In genomic region chr11:97808621-97809234, GRCm38 (mm10) we compare ENCODE assay signal across 9 mouse cellular contexts. TPM values are rescaled to one million over a fixed set of nuclear protein-coding genes. Genes with fewer than 3 reads are reported as not detected.
DNase-seq lines count a peak whose midpoint lies in the region; ATAC-seq and TF ChIP-seq lines count a peak whose summit lies in the region.
"Had no signal": no experiment of that assay in that cellular context is flagged by ENCODE, and none has a peak within 500 bp of the region (broad histone marks: within the 10 kb centered on the region; RNA-seq: fewer than 3 reads in every experiment).

No protein-coding gene starts in this region.

- H3K4me2 ChIP-seq in forebrain, postnatal 0 days (ENCODE audit: low read depth) = no peak overlapping the region
- H3K4me2 ChIP-seq in kidney, postnatal 0 days (ENCODE audit: low read length) = peak overlapping the region; percentile 19; the same call in 1 of the 2 replicates

- 45% methylated on average over 5 of the region's 5 CpGs for WGBS in forebrain, postnatal 0 days
- 43% methylated on average over 5 of the region's 5 CpGs for WGBS in kidney, postnatal 0 days

- H3K27me3 ChIP-seq in forebrain, postnatal 0 days (ENCODE audit: insufficient read depth, low read length) = no peaks in the 10 kb centered on the region
- H3K27me3 ChIP-seq in kidney, postnatal 0 days (ENCODE audit: insufficient read depth, low read length) = no peaks in the 10 kb centered on the region

- no peak overlapping the region for H3K4me3 ChIP-seq in forebrain, postnatal 0 days (ENCODE audit: low read depth, low read length)
- H3K4me3 ChIP-seq in kidney, postnatal 0 days (replicated peaks; ENCODE audit: low read depth, low read length) = no peak overlapping the region

- no peaks in the 10 kb centered on the region for H3K9me3 ChIP-seq in forebrain, postnatal 0 days (ENCODE audit: low read length)
- H3K9me3 ChIP-seq in kidney, postnatal 0 days (replicated peaks; ENCODE audit: low read length) = no peaks in the 10 kb centered on the region

- H3K9ac ChIP-seq in forebrain, postnatal 0 days = no peak overlapping the region
- H3K9ac ChIP-seq in kidney, postnatal 0 days (ENCODE audit: low read depth, low read length) = no peak overlapping the region
- H3K9ac ChIP-seq: liver, embryonic 14.5 days had no signal

- ATAC-seq in forebrain, postnatal 0 days = no peak
- no peak for ATAC-seq in kidney, postnatal 0 days (replicated peaks; ENCODE audit: low FRiP score, low read depth)

- H3K27ac ChIP-seq in forebrain, postnatal 0 days (ENCODE audit: low read depth, low read length) = 0 out of 2 replicates have a peak overlapping the region, but pooled peaks have one; percentile 5
- H3K27ac ChIP-seq in kidney, postnatal 0 days = peak overlapping the region; percentile 77
- H3K27ac ChIP-seq: liver, embryonic 14.5 days had no signal

- TF ChIP-seq CTCF in forebrain, postnatal 0 days (IDR thresholded peaks at IDR 0.05; ENCODE audit: low read depth) = no peak
- TF ChIP-seq CTCF in kidney, postnatal 0 days (IDR thresholded peaks at IDR 0.05; ENCODE audit: low read depth) = no peak

- H3K4me1 ChIP-seq in forebrain, postnatal 0 days (ENCODE audit: insufficient read depth) = peaks cover 58% of the 10 kb centered on the region
- peaks cover 91% of the 10 kb centered on the region for H3K4me1 ChIP-seq in kidney, postnatal 0 days (replicated peaks; ENCODE audit: insufficient read depth, low read length)

- peaks cover 22% of the 10 kb centered on the region for H3K36me3 ChIP-seq in forebrain, postnatal 0 days (ENCODE audit: insufficient read depth)
- H3K36me3 ChIP-seq in kidney, postnatal 0 days (ENCODE audit: insufficient read depth, low read length) = peaks cover 11% of the 10 kb centered on the region; the same call in 1 of the 2 replicates

- peak; percentile 47 for DNase-seq in kidney, adult 18-20 months
- no peak for DNase-seq in kidney, adult 11 months
- DNase-seq in brain, adult 2 months (ENCODE audit: low read depth, low spot score) = peak; percentile 63
- no peak for DNase-seq in forebrain, postnatal 0 days
- DNase-seq in kidney, postnatal 0 days (ENCODE audit: low spot score) = no peak
- DNase-seq in retina, postnatal 1 day = peak; percentile 85
- DNase-seq in layer of hippocampus, adult 11-12 months (ENCODE audit: low spot score) = no peak
- no peak for DNase-seq in layer of hippocampus, adult 18-20 months (ENCODE audit: low spot score in 2 of 2)

RNA-seq across cellular contexts. Expression of gene Lasp1, which starts 9.9 kb away (rescaled TPM):
- 142 and 153 TPM in 2 replicates for total RNA-seq in forebrain, postnatal 0 days (2014; rRNA removed)
- polyA plus RNA-seq in forebrain, postnatal 0 days (2015; fragmentation: Nextera tagmentation; extraction: Ambion mirVana) = 117 and 152 TPM in 2 replicates
- polyA plus RNA-seq in kidney, postnatal 0 days (2015; fragmentation: Nextera tagmentation; extraction: Ambion mirVana) = 87.7 and 96.4 TPM in 2 replicates
- total RNA-seq in layer of hippocampus, adult 18-20 months (2021) = 100 to 1,000 TPM; 107 to 110 TPM

RNA-seq across cellular contexts. Expression of gene Rpl23, which starts 26.5 kb away (rescaled TPM):
- 310 and 470 TPM in 2 replicates for total RNA-seq in forebrain, postnatal 0 days (2014; rRNA removed)
- polyA plus RNA-seq in forebrain, postnatal 0 days (2015; fragmentation: Nextera tagmentation; extraction: Ambion mirVana) = 346 and 490 TPM in 2 replicates
- polyA plus RNA-seq in kidney, postnatal 0 days (2015; fragmentation: Nextera tagmentation; extraction: Ambion mirVana) = 716 and 863 TPM in 2 replicates
- 100 to 1,000 TPM; 367 to 379 TPM for total RNA-seq in layer of hippocampus, adult 18-20 months (2021)

RNA-seq across cellular contexts. Expression of gene B230217C12Rik, which starts 31.9 kb away (rescaled TPM):
- 21.0 and 24.8 TPM in 2 replicates for total RNA-seq in forebrain, postnatal 0 days (2014; rRNA removed)
- 28.6 and 31.5 TPM in 2 replicates for polyA plus RNA-seq in forebrain, postnatal 0 days (2015; fragmentation: Nextera tagmentation; extraction: Ambion mirVana)
- 5.1 and 5.6 TPM in 2 replicates for polyA plus RNA-seq in kidney, postnatal 0 days (2015; fragmentation: Nextera tagmentation; extraction: Ambion mirVana)
- total RNA-seq in layer of hippocampus, adult 18-20 months (2021) = 10 to 100 TPM; 70.8 to 71.5 TPM

RNA-seq across cellular contexts. Expression of gene 1700001P01Rik, which starts 33.0 kb away (rescaled TPM):
- not detected in 2 replicates for total RNA-seq in forebrain, postnatal 0 days (2014; rRNA removed)
- 0.27 and 0.33 TPM in 2 replicates for polyA plus RNA-seq in forebrain, postnatal 0 days (2015; fragmentation: Nextera tagmentation; extraction: Ambion mirVana)
- polyA plus RNA-seq in kidney, postnatal 0 days (2015; fragmentation: Nextera tagmentation; extraction: Ambion mirVana) = not detected in 2 replicates
- 1 to 10 TPM; 1.1 to 1.2 TPM for total RNA-seq in layer of hippocampus, adult 18-20 months (2021)

RNA-seq across cellular contexts. Expression of gene Cwc25, which starts 42.4 kb away (rescaled TPM):
- total RNA-seq in forebrain, postnatal 0 days (2014; rRNA removed) = 15.2 and 15.5 TPM in 2 replicates
- 7.8 and 11.8 TPM in 2 replicates for polyA plus RNA-seq in forebrain, postnatal 0 days (2015; fragmentation: Nextera tagmentation; extraction: Ambion mirVana)
- 13.9 and 14.8 TPM in 2 replicates for polyA plus RNA-seq in kidney, postnatal 0 days (2015; fragmentation: Nextera tagmentation; extraction: Ambion mirVana)
- total RNA-seq in layer of hippocampus, adult 18-20 months (2021) = 10 to 100 TPM; 18.6 to 23.2 TPM

Comparison
In these comparisons a context has a peak if more than half of its experiments do, and no peak if none do; other contexts are left out.
1. DNase-seq: peak in kidney, adult 18-20 months (single experiment), brain, adult 2 months (single experiment) and retina, postnatal 1 day (single experiment); none in kidney, adult 11 months (single experiment), forebrain, postnatal 0 days (single experiment), kidney, postnatal 0 days (single experiment), layer of hippocampus, adult 11-12 months (single experiment) and layer of hippocampus, adult 18-20 months (0 of 2).